Mouse (Mus musculus): Measurements from ENCODE around the gene Sap30bp. TPM values are rescaled to one million over a fixed set of nuclear protein-coding genes. Genes with fewer than 3 reads are reported as not detected.
A peak's percentile ranks its signal among the peaks of the same experiment; 100 is the strongest.

The Sap30bp gene
- polyA plus RNA-seq, 1 experiment from 2014 or later = 28.3 TPM

GRCm38 (mm10) chr11:115931235-115931634 is 1.8 kb upstream of the Sap30bp start:
- Histone ChIP-seq H3K27me3 (ENCODE audit: control insufficient read depth, insufficient read depth, low read length) (no peaks in the 10 kb centered on the region), H3K4me2 (no peak overlapping the region), H3K27ac (ENCODE audit: low read depth, low read length) (no peak overlapping the region), H3K4me3 (ENCODE audit: low read depth, low read length) (no peak overlapping the region), H3K9me3 (replicated peaks; ENCODE audit: control insufficient read depth, low read length) (no peaks in the 10 kb centered on the region), H3K4me1 (ENCODE audit: control insufficient read depth, insufficient read depth, low read length) (peaks cover 15% of the 10 kb centered on the region), H3K36me3 (ENCODE audit: control insufficient read depth, insufficient read depth, low read length) (peaks cover 4% of the 10 kb centered on the region; the same call in 1 of the 2 replicates), H3K9ac (ENCODE audit: low read depth, low read length) (no peak overlapping the region)
- ATAC-seq (replicated peaks; ENCODE audit: insufficient number of reproducible peaks, low FRiP score, low TSS enrichment) = no peak
- WGBS (ENCODE audit: insufficient replicate concordance) = 66% methylated on average over 3 of the region's 3 CpGs

- H3K4me1 ChIP-seq (ENCODE audit: control insufficient read depth, insufficient read depth, low read length) = peaks cover 15% of the 10 kb centered on the region
- H3K9ac ChIP-seq (ENCODE audit: low read depth, low read length) = peak overlapping the region; percentile 88
- H3K9me3 ChIP-seq (replicated peaks; ENCODE audit: control insufficient read depth, low read length) = no peaks in the 10 kb centered on the region
- peak overlapping the region; percentile 86 for H3K4me2 ChIP-seq
- under 1% methylated on average over 16 of the region's 16 CpGs for WGBS (ENCODE audit: insufficient replicate concordance)
- H3K27me3 ChIP-seq (ENCODE audit: control insufficient read depth, insufficient read depth, low read length) = no peaks in the 10 kb centered on the region
- H3K27ac ChIP-seq (ENCODE audit: low read depth, low read length) = peak overlapping the region; percentile 51; the same call in 1 of the 2 replicates
- peak; percentile 49; the same call in 1 of the 2 replicates for ATAC-seq (replicated peaks; ENCODE audit: insufficient number of reproducible peaks, low FRiP score, low TSS enrichment)
- H3K36me3 ChIP-seq (ENCODE audit: control insufficient read depth, insufficient read depth, low read length) = peaks cover 7% of the 10 kb centered on the region
- H3K4me3 ChIP-seq (ENCODE audit: low read depth, low read length) = peak overlapping the region; percentile 85
Measured at GRCm38 (mm10) chr11:115933747-115934110, 647 bp downstream of the Sap30bp start.

GRCm38 (mm10) chr11:115939690-115940329 is 6.7 kb downstream of the Sap30bp start:
- Histone ChIP-seq H3K4me2 (no peak overlapping the region), H3K4me3 (ENCODE audit: low read depth, low read length) (no peak overlapping the region), H3K4me1 (ENCODE audit: control insufficient read depth, insufficient read depth, low read length) (no peaks in the 10 kb centered on the region), H3K9me3 (replicated peaks; ENCODE audit: control insufficient read depth, low read length) (no peaks in the 10 kb centered on the region), H3K36me3 (ENCODE audit: control insufficient read depth, insufficient read depth, low read length) (peaks cover 18% of the 10 kb centered on the region), H3K27me3 (ENCODE audit: control insufficient read depth, insufficient read depth, low read length) (no peaks in the 10 kb centered on the region), H3K27ac (ENCODE audit: low read depth, low read length) (no peak overlapping the region), H3K9ac (ENCODE audit: low read depth, low read length) (no peak overlapping the region)
- 38% methylated on average over 6 of the region's 6 CpGs for WGBS (ENCODE audit: insufficient replicate concordance)
- ATAC-seq (replicated peaks; ENCODE audit: insufficient number of reproducible peaks, low FRiP score, low TSS enrichment) = no peak

- Histone ChIP-seq H3K4me1 (ENCODE audit: control insufficient read depth, insufficient read depth, low read length) (no peaks in the 10 kb centered on the region), H3K9ac (ENCODE audit: low read depth, low read length) (no peak overlapping the region), H3K4me2 (no peak overlapping the region), H3K36me3 (ENCODE audit: control insufficient read depth, insufficient read depth, low read length) (peaks cover 23% of the 10 kb centered on the region), H3K27me3 (ENCODE audit: control insufficient read depth, insufficient read depth, low read length) (no peaks in the 10 kb centered on the region), H3K27ac (ENCODE audit: low read depth, low read length) (no peak overlapping the region), H3K9me3 (replicated peaks; ENCODE audit: control insufficient read depth, low read length) (no peaks in the 10 kb centered on the region), H3K4me3 (ENCODE audit: low read depth, low read length) (no peak overlapping the region)
- 77% methylated on average over 7 of the region's 7 CpGs for WGBS (ENCODE audit: insufficient replicate concordance)
- no peak for ATAC-seq (replicated peaks; ENCODE audit: insufficient number of reproducible peaks, low FRiP score, low TSS enrichment)
Measured at GRCm38 (mm10) chr11:115941980-115942379, 8.9 kb downstream of the Sap30bp start.

GRCm38 (mm10) chr11:115945247-115945646 is 12.2 kb downstream of the Sap30bp start:
- ATAC-seq (replicated peaks; ENCODE audit: insufficient number of reproducible peaks, low FRiP score, low TSS enrichment) = no peak
- Histone ChIP-seq H3K36me3 (ENCODE audit: control insufficient read depth, insufficient read depth, low read length) (peaks cover 26% of the 10 kb centered on the region), H3K4me1 (ENCODE audit: control insufficient read depth, insufficient read depth, low read length) (no peaks in the 10 kb centered on the region), H3K27me3 (ENCODE audit: control insufficient read depth, insufficient read depth, low read length) (no peaks in the 10 kb centered on the region), H3K9me3 (replicated peaks; ENCODE audit: control insufficient read depth, low read length) (no peaks in the 10 kb centered on the region), H3K4me2 (no peak overlapping the region), H3K27ac (ENCODE audit: low read depth, low read length) (no peak overlapping the region), H3K9ac (ENCODE audit: low read depth, low read length) (no peak overlapping the region), H3K4me3 (ENCODE audit: low read depth, low read length) (no peak overlapping the region)
- WGBS (ENCODE audit: insufficient replicate concordance) = 86% methylated on average over 8 of the region's 8 CpGs

GRCm38 (mm10) chr11:115946221-115946828 is 13.2 kb downstream of the Sap30bp start:
- H3K27ac ChIP-seq (ENCODE audit: low read depth, low read length) = no peak overlapping the region
- H3K4me3 ChIP-seq (ENCODE audit: low read depth, low read length) = no peak overlapping the region
- no peaks in the 10 kb centered on the region for H3K9me3 ChIP-seq (replicated peaks; ENCODE audit: control insufficient read depth, low read length)
- 85% methylated on average over 9 of the region's 9 CpGs for WGBS (ENCODE audit: insufficient replicate concordance)
- no peak overlapping the region for H3K4me2 ChIP-seq
- H3K9ac ChIP-seq (ENCODE audit: low read depth, low read length) = no peak overlapping the region; the same call in 1 of the 2 replicates
- H3K4me1 ChIP-seq (ENCODE audit: control insufficient read depth, insufficient read depth, low read length) = no peaks in the 10 kb centered on the region
- no peak for ATAC-seq (replicated peaks; ENCODE audit: insufficient number of reproducible peaks, low FRiP score, low TSS enrichment)
- H3K27me3 ChIP-seq (ENCODE audit: control insufficient read depth, insufficient read depth, low read length) = no peaks in the 10 kb centered on the region
- peaks cover 35% of the 10 kb centered on the region for H3K36me3 ChIP-seq (ENCODE audit: control insufficient read depth, insufficient read depth, low read length)

GRCm38 (mm10) chr11:115948316-115948715 is 15.2 kb downstream of the Sap30bp start:
- Histone ChIP-seq H3K36me3 (ENCODE audit: control insufficient read depth, insufficient read depth, low read length) (peaks cover 30% of the 10 kb centered on the region), H3K27me3 (ENCODE audit: control insufficient read depth, insufficient read depth, low read length) (no peaks in the 10 kb centered on the region), H3K27ac (ENCODE audit: low read depth, low read length) (no peak overlapping the region), H3K4me1 (ENCODE audit: control insufficient read depth, insufficient read depth, low read length) (no peaks in the 10 kb centered on the region), H3K9me3 (replicated peaks; ENCODE audit: control insufficient read depth, low read length) (no peaks in the 10 kb centered on the region), H3K4me2 (no peak overlapping the region), H3K4me3 (ENCODE audit: low read depth, low read length) (no peak overlapping the region), H3K9ac (ENCODE audit: low read depth, low read length) (no peak overlapping the region)
- no peak for ATAC-seq (replicated peaks; ENCODE audit: insufficient number of reproducible peaks, low FRiP score, low TSS enrichment)
- WGBS (ENCODE audit: insufficient replicate concordance) = 91% methylated on average over 9 of the region's 9 CpGs

GRCm38 (mm10) chr11:115950719-115951118 is 17.6 kb downstream of the Sap30bp start:
- Histone ChIP-seq H3K9me3 (replicated peaks; ENCODE audit: control insufficient read depth, low read length) (no peaks in the 10 kb centered on the region), H3K36me3 (ENCODE audit: control insufficient read depth, insufficient read depth, low read length) (peaks cover 40% of the 10 kb centered on the region), H3K4me1 (ENCODE audit: control insufficient read depth, insufficient read depth, low read length) (no peaks in the 10 kb centered on the region), H3K27ac (ENCODE audit: low read depth, low read length) (no peak overlapping the region), H3K27me3 (ENCODE audit: control insufficient read depth, insufficient read depth, low read length) (no peaks in the 10 kb centered on the region), H3K4me3 (ENCODE audit: low read depth, low read length) (no peak overlapping the region), H3K4me2 (no peak overlapping the region), H3K9ac (ENCODE audit: low read depth, low read length) (no peak overlapping the region)
- 89% methylated on average over 2 of the region's 2 CpGs for WGBS (ENCODE audit: insufficient replicate concordance)
- no peak for ATAC-seq (replicated peaks; ENCODE audit: insufficient number of reproducible peaks, low FRiP score, low TSS enrichment)

GRCm38 (mm10) chr11:115954712-115955111 is 21.6 kb downstream of the Sap30bp start:
- Histone ChIP-seq H3K36me3 (ENCODE audit: control insufficient read depth, insufficient read depth, low read length) (peaks cover 27% of the 10 kb centered on the region), H3K9me3 (replicated peaks; ENCODE audit: control insufficient read depth, low read length) (no peaks in the 10 kb centered on the region), H3K4me2 (no peak overlapping the region), H3K27me3 (ENCODE audit: control insufficient read depth, insufficient read depth, low read length) (no peaks in the 10 kb centered on the region), H3K4me3 (ENCODE audit: low read depth, low read length) (no peak overlapping the region), H3K4me1 (ENCODE audit: control insufficient read depth, insufficient read depth, low read length) (no peaks in the 10 kb centered on the region), H3K9ac (ENCODE audit: low read depth, low read length) (no peak overlapping the region), H3K27ac (ENCODE audit: low read depth, low read length) (no peak overlapping the region)
- whole genome bisulfite sequencing (ENCODE audit: insufficient replicate concordance) = 79% methylated on average over 5 of the region's 5 CpGs
- ATAC-seq (replicated peaks; ENCODE audit: insufficient number of reproducible peaks, low FRiP score, low TSS enrichment) = 0 out of 2 replicates have a peak, but pooled peaks have one; percentile 14
